Mouse (Mus musculus) kidney, postnatal 4 days (tissue): ENCODE results near the gene Lexm.
A peak's percentile ranks its signal among the peaks of the same experiment; 100 is the strongest.

ENCODE experiments used
- DNase-seq, 2 experiments: peaks; one replicate each; pipeline ENCODE4 v3.0.0; 2021; ENCODE audit warnings: mixed read lengths in 2 of 2

Gene Lexm

GRCm38 (mm10) chr4:106622712-106623111 lies 5.7 kb upstream of the Lexm start:
- DNase-seq: no peak

GRCm38 (mm10) chr4:106622030-106622493 lies 5.0 kb upstream of the Lexm start, which contains the start of gene Ttc22:
Gene Ttc22, plus strand, starts transcription at chr4:106622432.
- DNase-seq: no peak

GRCm38 (mm10) chr4:106621428-106621827 lies 4.4 kb upstream of the Lexm start:
- no peak for DNase-seq

- DNase-seq: no peak
These were observed 1.9 kb upstream of the Lexm start for GRCm38 (mm10) chr4:106618898-106619297.

GRCm38 (mm10) chr4:106615637-106616036 lies 1.4 kb downstream of the Lexm start:
- DNase-seq: no peak

- DNase-seq: no peak
These were observed 2.2 kb downstream of the Lexm start for GRCm38 (mm10) chr4:106614881-106615280.

GRCm38 (mm10) chr4:106614180-106614797 lies 2.8 kb downstream of the Lexm start:
- peak; percentile 83 to 84 for DNase-seq

GRCm38 (mm10) chr4:106613560-106613959 lies 3.5 kb downstream of the Lexm start:
- no peak for DNase-seq

- DNase-seq: no peak
These were observed 3.9 kb downstream of the Lexm start for GRCm38 (mm10) chr4:106613105-106613504.

- no peak for DNase-seq
These were observed 9.1 kb downstream of the Lexm start for GRCm38 (mm10) chr4:106607905-106608304.

GRCm38 (mm10) chr4:106606639-106607554 lies 10.1 kb downstream of the Lexm start:
- no peak for DNase-seq

GRCm38 (mm10) chr4:106600770-106601169 lies 16.3 kb downstream of the Lexm start:
- DNase-seq: no peak

- DNase-seq: no peak
These were observed 17.6 kb downstream of the Lexm start for GRCm38 (mm10) chr4:106599415-106599814.

GRCm38 (mm10) chr4:106597741-106598140 lies 19.3 kb downstream of the Lexm start:
- no peak for DNase-seq

- DNase-seq: no peak
These were observed 20.0 kb downstream of the Lexm start for GRCm38 (mm10) chr4:106597055-106597454.

- DNase-seq: no peak
These were observed 20.8 kb downstream of the Lexm start for GRCm38 (mm10) chr4:106596200-106596599.

- no peak for DNase-seq
These were observed 23.4 kb downstream of the Lexm start for GRCm38 (mm10) chr4:106593636-106594035.

- no peak for DNase-seq
These were observed 26.2 kb downstream of the Lexm start for GRCm38 (mm10) chr4:106590871-106591270.

- no peak for DNase-seq
These were observed 26.9 kb downstream of the Lexm start for GRCm38 (mm10) chr4:106590142-106590541.

- peak; percentile 39 to 68 for DNase-seq
These were observed 30.0 kb downstream of the Lexm start for GRCm38 (mm10) chr4:106587075-106587474.

- DNase-seq: no peak
These were observed 32.4 kb downstream of the Lexm start for GRCm38 (mm10) chr4:106584665-106585064.

- peak in 1 of 2 experiments; percentile 62 for DNase-seq
These were observed 34.5 kb downstream of the Lexm start for GRCm38 (mm10) chr4:106582428-106583153.

GRCm38 (mm10) chr4:106581865-106582204 lies 35.2 kb downstream of the Lexm start:
- no peak for DNase-seq
